Mouse (Mus musculus) spleen, adult 2 months (tissue): ENCODE data around the gene Rsph14. TPM values are rescaled to one million over a fixed set of nuclear protein-coding genes. Genes with fewer than 3 reads are reported as not detected.
A peak's percentile ranks its signal among the peaks of the same experiment; 100 is the strongest.

Experiments used
- DNase-seq, 2 experiments: peaks; one replicate each; pipeline versions ENCODE4 v3.0.0 to v3.0.0-alpha.2; 2012 to 2021; ENCODE audit warnings: low spot score in 2 of 2, low read depth in 1 of 2
- H3K27ac ChIP-seq: fragments of 200-500 bp; 2 replicates; pipeline ENCODE4 v1.5.1; 2012; ENCODE audit warnings: low read length, inconsistent platforms; ENCODE audit not compliant: insufficient read depth
- H3K27me3 ChIP-seq: fragments of 200-500 bp; 2 replicates; pipeline ENCODE4 v1.6.1; 2012; ENCODE audit warnings: mild to moderate bottlenecking, moderate library complexity, low read length, inconsistent platforms; ENCODE audit not compliant: control insufficient read depth, insufficient read depth
- H3K36me3 ChIP-seq: fragments of 200-500 bp; 2 replicates; pipeline ENCODE4 v1.6.1; 2012; ENCODE audit warnings: mild to moderate bottlenecking, low read length, inconsistent platforms; ENCODE audit not compliant: control insufficient read depth, insufficient read depth
- H3K4me1 ChIP-seq: fragments of 200-500 bp; 2 replicates; pipeline ENCODE4 v1.6.1; 2011; ENCODE audit warnings: inconsistent platforms; ENCODE audit not compliant: control insufficient read depth, insufficient read depth, insufficient read length
- H3K4me3 ChIP-seq: fragments of 200-500 bp; 2 replicates; pipeline ENCODE4 v1.5.1; 2011; ENCODE audit warnings: mild to moderate bottlenecking, inconsistent platforms; ENCODE audit not compliant: insufficient read depth, insufficient read length; ENCODE audit errors: extremely low read depth
- CTCF ChIP-seq: fragments of 200-500 bp; IDR thresholded peaks from 2 replicates; pipeline ENCODE4 v1.5.1; 2011; ENCODE audit warnings: mild to moderate bottlenecking, inconsistent platforms; ENCODE audit not compliant: insufficient read depth, insufficient read length, insufficient replicate concordance; ENCODE audit errors: extremely low read depth
- POLR2A ChIP-seq: fragments of 200-500 bp; IDR thresholded peaks from 2 replicates; pipeline ENCODE4 v1.6.1; 2011; ENCODE audit warnings: low read depth, low read length, inconsistent platforms
- WGBS: fragments of 180-500 bp; shearing (Covaris S2); methylation state at CpG from one replicate; pipeline ENCODE4 v1.1.7; 2018; 5-methylcytosine and 5-hydroxymethylcytosine counted together
- polyA plus RNA-seq: library from polyadenylated mRNA; depleted of rRNA; stranded (reverse); fragments of >200 nt; gene quantifications from 2 replicates; pipeline ENCODE4 v1.2.3, GENCODE M21; 2012; rRNA removed

The Rsph14 gene
- polyA plus RNA-seq: 0.19 TPM in 1 of 2 replicates, not detected in the other

GRCm38 (mm10) chr10:75032395-75032794 is at the start of gene Rsph14:
Gene Rsph14, minus strand, starts transcription at chr10:75032586.
- Histone ChIP-seq H3K27ac (no peak within 1 kb of the TSS), H3K4me3 (no peak within 1 kb of the TSS), H3K4me1 (peaks cover 4% of the 10 kb centered on the region; the same call in 1 of the 2 replicates), H3K36me3 (no peaks in the 10 kb centered on the region), H3K27me3 (no peaks in the 10 kb centered on the region)
- 32% methylated on average over 10 of the region's 10 CpGs for WGBS
- no peak for TF ChIP-seq CTCF
- no peak for TF ChIP-seq POLR2A
- peak; percentile 36 to 66 for DNase-seq

- 57% methylated on average over 14 of the region's 14 CpGs for WGBS
Measured at GRCm38 (mm10) chr10:75078174-75079128, 46.1 kb upstream of the Rsph14 start.

GRCm38 (mm10) chr10:75075665-75076064 is 43.3 kb upstream of the Rsph14 start:
- no peak for DNase-seq
- WGBS: 49% methylated on average over 5 of the region's 5 CpGs
- TF ChIP-seq CTCF (no peak), POLR2A (no peak)
- Histone ChIP-seq H3K27ac (no peak overlapping the region), H3K27me3 (no peaks in the 10 kb centered on the region), H3K4me1 (peaks cover 8% of the 10 kb centered on the region; the same call in 1 of the 2 replicates), H3K36me3 (no peaks in the 10 kb centered on the region), H3K4me3 (no peak overlapping the region)

More at GRCm38 (mm10) chr10:75078174-75079128, 46.1 kb upstream of the Rsph14 start:
- Histone ChIP-seq H3K4me3 (no peak overlapping the region), H3K36me3 (no peaks in the 10 kb centered on the region), H3K4me1 (peaks cover 8% of the 10 kb centered on the region; the same call in 1 of the 2 replicates), H3K27ac (no peak overlapping the region), H3K27me3 (no peaks in the 10 kb centered on the region)
- TF ChIP-seq CTCF (no peak), POLR2A (no peak)
- DNase-seq: no peak

- Histone ChIP-seq H3K4me3 (no peak overlapping the region), H3K4me1 (peaks cover 5% of the 10 kb centered on the region; the same call in 1 of the 2 replicates), H3K36me3 (no peaks in the 10 kb centered on the region), H3K27me3 (no peaks in the 10 kb centered on the region), H3K27ac (no peak overlapping the region)
- TF ChIP-seq POLR2A: no peak
- DNase-seq: no peak
- WGBS: 69% methylated on average over 11 of the region's 11 CpGs
Measured at GRCm38 (mm10) chr10:75070281-75070976, 38.0 kb upstream of the Rsph14 start.

GRCm38 (mm10) chr10:75068624-75069328 is 36.4 kb upstream of the Rsph14 start:
- TF ChIP-seq POLR2A (no peak), CTCF (no peak)
- H3K27me3 ChIP-seq: no peaks in the 10 kb centered on the region
- H3K4me1 ChIP-seq: peaks cover 7% of the 10 kb centered on the region; the same call in 1 of the 2 replicates

GRCm38 (mm10) chr10:75068086-75068485 is 35.7 kb upstream of the Rsph14 start:
- TF ChIP-seq CTCF: no peak
- TF ChIP-seq POLR2A: no peak
- H3K27me3 ChIP-seq: no peaks in the 10 kb centered on the region
- no peak overlapping the region for H3K4me3 ChIP-seq
- no peaks in the 10 kb centered on the region for H3K36me3 ChIP-seq
- no peak overlapping the region for H3K27ac ChIP-seq
- DNase-seq: no peak
- 55% methylated on average over 2 of the region's 2 CpGs for WGBS
- peaks cover 13% of the 10 kb centered on the region; the same call in 1 of the 2 replicates for H3K4me1 ChIP-seq

More at GRCm38 (mm10) chr10:75068624-75069328, 36.4 kb upstream of the Rsph14 start:
- no peak overlapping the region for H3K27ac ChIP-seq
- H3K36me3 ChIP-seq: no peaks in the 10 kb centered on the region
- DNase-seq: no peak
- no peak overlapping the region for H3K4me3 ChIP-seq
- 69% methylated on average over 12 of the region's 12 CpGs for WGBS

GRCm38 (mm10) chr10:75067446-75067845 is 35.1 kb upstream of the Rsph14 start:
- H3K4me3 ChIP-seq: no peak overlapping the region
- no peak overlapping the region for H3K27ac ChIP-seq
- no peak for DNase-seq
- no peak for TF ChIP-seq CTCF
- TF ChIP-seq POLR2A: no peak
- H3K27me3 ChIP-seq: no peaks in the 10 kb centered on the region
- peaks cover 13% of the 10 kb centered on the region; the same call in 1 of the 2 replicates for H3K4me1 ChIP-seq
- H3K36me3 ChIP-seq: no peaks in the 10 kb centered on the region
